20 mouse cellular contexts compared by ENCODE assay signal in the genomic region with DNA sequence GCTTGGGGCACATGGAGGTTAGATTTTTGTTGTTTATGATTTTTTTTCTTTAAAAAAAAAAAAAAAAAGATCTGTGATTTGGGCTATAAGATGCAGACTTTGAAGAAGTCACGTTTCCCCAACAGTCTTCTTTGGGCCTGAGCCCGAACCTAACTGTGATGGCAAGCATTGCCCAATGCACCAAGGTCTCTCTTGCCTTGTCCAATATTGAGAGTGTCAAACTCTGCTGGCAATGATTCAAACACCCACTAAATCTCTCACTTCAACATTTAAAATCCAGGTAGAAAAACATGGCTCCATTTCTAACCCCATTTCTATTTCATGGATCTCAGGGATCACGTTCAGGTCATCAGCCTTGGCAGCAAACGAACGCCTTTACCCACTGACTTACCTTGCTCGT. TPM values are rescaled to one million over a fixed set of nuclear protein-coding genes. Genes with fewer than 3 reads are reported as not detected.
A peak's percentile ranks its signal among the peaks of the same experiment; 100 is the strongest.
DNase-seq lines count a peak whose midpoint lies in the region; ATAC-seq and TF ChIP-seq lines count a peak whose summit lies in the region.
"Had no signal": no experiment of that assay in that cellular context is flagged by ENCODE, and none has a peak within 500 bp of the region (broad histone marks: within the 10 kb centered on the region; RNA-seq: fewer than 3 reads in every experiment).

No protein-coding gene starts in this region.

- no peak for TF ChIP-seq CTCF in liver, embryonic 14.5 days (IDR thresholded peaks at IDR 0.05; ENCODE audit: low read depth)
- no peak for TF ChIP-seq CTCF in liver, postnatal 0 days (IDR thresholded peaks at IDR 0.05; ENCODE audit: low read depth)

- peak overlapping the region; percentile 13; the same call in 1 of the 2 replicates for H3K4me2 ChIP-seq in liver, embryonic 14.5 days (ENCODE audit: low read depth)
- no peak overlapping the region for H3K4me2 ChIP-seq in liver, embryonic 12.5 days
- H3K4me2 ChIP-seq in liver, postnatal 0 days (ENCODE audit: low read depth, low read length) = peak overlapping the region; percentile 55
- H3K4me2 ChIP-seq: embryonic facial prominence, embryonic 12.5 days; forebrain, embryonic 13.5 days; forebrain, embryonic 15.5 days had no signal

- H3K27me3 ChIP-seq in liver, embryonic 14.5 days (ENCODE audit: control insufficient read depth, insufficient read depth, low read length) = no peaks in the 10 kb centered on the region
- no peaks in the 10 kb centered on the region for H3K27me3 ChIP-seq in liver, embryonic 12.5 days (replicated peaks)
- H3K27me3 ChIP-seq in liver, postnatal 0 days (ENCODE audit: insufficient read depth, low read length) = no peaks in the 10 kb centered on the region
- H3K27me3 ChIP-seq: embryonic facial prominence, embryonic 12.5 days; forebrain, embryonic 13.5 days; forebrain, embryonic 15.5 days had no signal

- WGBS in liver, embryonic 14.5 days (ENCODE audit: insufficient replicate concordance) = 56% methylated on average over 6 of the region's 6 CpGs
- 71% methylated on average over 6 of the region's 6 CpGs for WGBS in liver, embryonic 12.5 days (ENCODE audit: insufficient replicate concordance)
- 47% methylated on average over 6 of the region's 6 CpGs for WGBS in liver, postnatal 0 days (ENCODE audit: insufficient replicate concordance)

- no peaks in the 10 kb centered on the region for H3K9me3 ChIP-seq in liver, embryonic 14.5 days (ENCODE audit: control insufficient read depth, low read length)
- no peaks in the 10 kb centered on the region for H3K9me3 ChIP-seq in liver, embryonic 12.5 days (replicated peaks)
- peaks cover 3% of the 10 kb centered on the region; the same call in 1 of the 2 replicates for H3K9me3 ChIP-seq in liver, postnatal 0 days (ENCODE audit: low read length)
- H3K9me3 ChIP-seq: embryonic facial prominence, embryonic 10.5 days; embryonic facial prominence, embryonic 12.5 days; forebrain, embryonic 13.5 days; forebrain, embryonic 15.5 days had no signal

- no peak for TF ChIP-seq EP300 in liver, embryonic 14.5 days (IDR thresholded peaks at IDR 0.05; ENCODE audit: low read depth)
- 0 out of 2 replicates have a peak, but pooled peaks have one; percentile 9 for TF ChIP-seq EP300 in liver, postnatal 0 days (IDR thresholded peaks at IDR 0.05; ENCODE audit: low read depth)

- no peak overlapping the region for H3K27ac ChIP-seq in liver, embryonic 14.5 days
- H3K27ac ChIP-seq in liver, embryonic 12.5 days = no peak overlapping the region
- peak overlapping the region; percentile 14; the same call in 1 of the 2 replicates for H3K27ac ChIP-seq in brown adipose tissue, adult 24 weeks (replicated peaks; ENCODE audit: low read depth, low read length)
- peak overlapping the region; percentile 73 for H3K27ac ChIP-seq in liver, postnatal 0 days (ENCODE audit: low read depth)
- H3K27ac ChIP-seq: embryonic facial prominence, embryonic 10.5 days; embryonic facial prominence, embryonic 12.5 days; forebrain, embryonic 13.5 days; forebrain, embryonic 15.5 days had no signal

- H3K36me3 ChIP-seq in liver, embryonic 14.5 days (replicated peaks; ENCODE audit: control insufficient read depth, insufficient read depth, low read depth) = no peaks in the 10 kb centered on the region
- H3K36me3 ChIP-seq in liver, embryonic 12.5 days = no peaks in the 10 kb centered on the region
- H3K36me3 ChIP-seq in liver, postnatal 0 days (replicated peaks; ENCODE audit: insufficient read depth, low read length) = no peaks in the 10 kb centered on the region; the same call in 1 of the 2 replicates
- H3K36me3 ChIP-seq: embryonic facial prominence, embryonic 10.5 days; embryonic facial prominence, embryonic 12.5 days; forebrain, embryonic 15.5 days had no signal

- no peak overlapping the region for H3K9ac ChIP-seq in liver, embryonic 14.5 days (replicated peaks)
- no peak overlapping the region for H3K9ac ChIP-seq in liver, embryonic 12.5 days
- no peak overlapping the region; the same call in 1 of the 2 replicates for H3K9ac ChIP-seq in liver, postnatal 0 days (replicated peaks)
- H3K9ac ChIP-seq: embryonic facial prominence, embryonic 12.5 days; forebrain, embryonic 13.5 days; forebrain, embryonic 15.5 days; forebrain, postnatal 0 days had no signal

- no peaks in the 10 kb centered on the region for H3K4me1 ChIP-seq in liver, embryonic 14.5 days (replicated peaks; ENCODE audit: control insufficient read depth in 2 of 2, insufficient read depth in 2 of 2, low read length in 1 of 2)
- no peaks in the 10 kb centered on the region for H3K4me1 ChIP-seq in liver, embryonic 12.5 days
- 0 out of 2 replicates have a peak, but pooled peaks cover 2% of the 10 kb centered on the region for H3K4me1 ChIP-seq in brown adipose tissue, adult 24 weeks (ENCODE audit: control insufficient read depth, insufficient read depth, insufficient read length, low read length)
- 0 out of 2 replicates have a peak, but pooled peaks cover 3% of the 10 kb centered on the region for H3K4me1 ChIP-seq in liver, postnatal 0 days (ENCODE audit: insufficient read depth)
- H3K4me1 ChIP-seq: embryonic facial prominence, embryonic 10.5 days; embryonic facial prominence, embryonic 12.5 days; forebrain, embryonic 13.5 days; forebrain, embryonic 15.5 days had no signal

- no peak for ATAC-seq in liver, embryonic 14.5 days (ENCODE audit: insufficient read depth)
- no peak for ATAC-seq in liver, embryonic 12.5 days
- peak; percentile 68 for ATAC-seq in liver, postnatal 0 days
- ATAC-seq: forebrain, embryonic 13.5 days; forebrain, embryonic 15.5 days; forebrain, postnatal 0 days had no signal

- no peak overlapping the region for H3K4me3 ChIP-seq in liver, embryonic 14.5 days (ENCODE audit: insufficient read depth in 1 of 2, low read depth in 2 of 2, low read length in 2 of 2)
- no peak overlapping the region for H3K4me3 ChIP-seq in liver, embryonic 12.5 days
- no peak overlapping the region for H3K4me3 ChIP-seq in brown adipose tissue, adult 24 weeks (ENCODE audit: insufficient read depth, low read depth, low read length)
- peak overlapping the region; percentile 19 for H3K4me3 ChIP-seq in liver, postnatal 0 days (ENCODE audit: low read depth, low read length)
- H3K4me3 ChIP-seq: embryonic facial prominence, embryonic 10.5 days; embryonic facial prominence, embryonic 12.5 days; forebrain, embryonic 13.5 days; forebrain, embryonic 15.5 days had no signal

- DNase-seq in liver, embryonic 14.5 days (ENCODE audit: low read depth in 3 of 3, low spot score in 3 of 3) = no peak
- DNase-seq in liver, postnatal 0 days = no peak
- DNase-seq in lung, postnatal 4 days = no peak
- DNase-seq: adrenal gland, adult 2 months; adrenal gland, postnatal 10 days; adrenal gland, postnatal 25 days; cerebellum, adult 11-12 months; cerebellum, adult 2 months; cerebellum, adult 9-10 months; cerebellum, postnatal 10 days; cerebellum, postnatal 25 days; forebrain, postnatal 0 days had no signal

RNA-seq across cellular contexts. Expression of a gene that starts 38.7 kb away (rescaled TPM):
- 12.4 and 16.1 TPM in 2 replicates for polyA plus RNA-seq in liver, embryonic 14.5 days (2012; rRNA removed)
- 34.2 and 38.1 TPM in 2 replicates for polyA plus RNA-seq in liver, embryonic 14.5 days (2014; fragmentation: Nextera tagmentation; extraction: Ambion mirVana)
- 17.1 and 18.8 TPM in 2 replicates for polyA plus RNA-seq in liver, embryonic 12.5 days (2016; fragmentation: Nextera tagmentation; extraction: Ambion mirVana)
- polyA plus RNA-seq in brown adipose tissue, adult 24 weeks (2012; ENCODE audit: insufficient read depth, insufficient read length, missing spikeins) = not detected in 2 replicates
- polyA plus RNA-seq in liver, postnatal 0 days (2015; fragmentation: Nextera tagmentation; extraction: Ambion mirVana) = 243 and 252 TPM in 2 replicates
- polyA plus RNA-seq: cerebellum, adult 2 months; cortical plate, adult 2 months; embryonic facial prominence, embryonic 10.5 days; embryonic facial prominence, embryonic 12.5 days; embryonic facial prominence, embryonic 14.5 days; forebrain, embryonic 13.5 days; forebrain, postnatal 0 days had no signal

Comparison
In these comparisons a context has a peak if more than half of its experiments do, and no peak if none do; other contexts are left out.
1. H3K27ac ChIP-seq: peak in brown adipose tissue, adult 24 weeks (single experiment) and liver, postnatal 0 days (single experiment); none in liver, embryonic 14.5 days (single experiment) and liver, embryonic 12.5 days (single experiment).
2. RNA of a gene that starts 38.7 kb away (polyA plus RNA-seq): 243 to 252 TPM in liver, postnatal 0 days, 12.4 to 38.1 TPM in liver, embryonic 14.5 days and 17.1 to 18.8 TPM in liver, embryonic 12.5 days; not detected in brown adipose tissue, adult 24 weeks; every median in the first group is over 10 times any median in the second.